Mouse (Mus musculus) intestine, postnatal 0 days (tissue): ENCODE measurements around the gene Flot1. TPM values are rescaled to one million over a fixed set of nuclear protein-coding genes. Genes with fewer than 3 reads are reported as not detected.

Experiments
- ATAC-seq: fragments of 200-750 bp; cut with Nextera tagmentation; 2 replicates; pipeline ENCODE4 v1.8.0; 2017; ENCODE audit warnings: mild to moderate bottlenecking, moderate TSS enrichment, moderate library complexity
- H3K27ac ChIP-seq: fragments of 300-500 bp; sonication (generic); 2 replicates; pipeline ENCODE4 v1.5.1; 2014; ENCODE audit warnings: mild to moderate bottlenecking, low read depth, low read length, moderate library complexity
- H3K27me3 ChIP-seq: fragments of 300-500 bp; sonication (generic); replicated peaks from 2 replicates; pipeline ENCODE4 v1.6.1; 2014; ENCODE audit warnings: low read length, mixed read lengths; ENCODE audit not compliant: control insufficient read depth, insufficient read depth
- H3K36me3 ChIP-seq: fragments of 300-500 bp; sonication (generic); 2 replicates; pipeline ENCODE4 v1.6.1; 2014; ENCODE audit warnings: mild to moderate bottlenecking, moderate library complexity; ENCODE audit not compliant: control insufficient read depth, insufficient read depth
- H3K4me1 ChIP-seq: fragments of 300-500 bp; sonication (generic); replicated peaks from 2 replicates; pipeline ENCODE4 v1.6.1; 2014; ENCODE audit warnings: antibody characterized with exemption, low read length, mixed read lengths; ENCODE audit not compliant: control insufficient read depth, insufficient read depth
- H3K4me2 ChIP-seq: fragments of 300-500 bp; sonication (generic); replicated peaks from 2 replicates; pipeline ENCODE4 v1.6.1; 2014; ENCODE audit warnings: low read depth, mild to moderate bottlenecking, moderate library complexity
- H3K4me3 ChIP-seq: fragments of 300-500 bp; sonication (generic); 2 replicates; pipeline ENCODE4 v1.5.1; 2014; ENCODE audit warnings: low read depth, low read length
- H3K9ac ChIP-seq: fragments of 300-500 bp; sonication (generic); 2 replicates; pipeline ENCODE4 v1.6.1; 2014; ENCODE audit warnings: mild to moderate bottlenecking, low read depth, low read length
- H3K9me3 ChIP-seq: fragments of 300-500 bp; sonication (generic); 2 replicates; pipeline ENCODE4 v1.6.1; 2016; ENCODE audit warnings: mixed run types; ENCODE audit not compliant: control insufficient read depth
- CTCF ChIP-seq: sonication (generic); IDR thresholded peaks from 2 replicates; pipeline ENCODE4 v1.5.1; 2016; ENCODE audit warnings: low read depth, mild to moderate bottlenecking, control low read depth, antibody characterized with exemption, moderate library complexity
- WGBS: fragments of 180-500 bp; shearing (Covaris S2); extraction: QIAGEN DNeasy Blood & Tissue Kit; methylation state at CpG from one replicate; pipeline ENCODE4 v1.1.7; 2014; 5-methylcytosine and 5-hydroxymethylcytosine counted together
- polyA plus RNA-seq: library from polyadenylated mRNA; unstranded; fragments of >200 nt; fragmentation: Nextera tagmentation; extraction: Ambion mirVana; gene quantifications from 2 replicates; pipeline ENCODE4 v1.2.1, GENCODE M21; 2015

Gene Flot1
- polyA plus RNA-seq, 1 experiment from 2014 or later = 56.4 TPM

DNA sequence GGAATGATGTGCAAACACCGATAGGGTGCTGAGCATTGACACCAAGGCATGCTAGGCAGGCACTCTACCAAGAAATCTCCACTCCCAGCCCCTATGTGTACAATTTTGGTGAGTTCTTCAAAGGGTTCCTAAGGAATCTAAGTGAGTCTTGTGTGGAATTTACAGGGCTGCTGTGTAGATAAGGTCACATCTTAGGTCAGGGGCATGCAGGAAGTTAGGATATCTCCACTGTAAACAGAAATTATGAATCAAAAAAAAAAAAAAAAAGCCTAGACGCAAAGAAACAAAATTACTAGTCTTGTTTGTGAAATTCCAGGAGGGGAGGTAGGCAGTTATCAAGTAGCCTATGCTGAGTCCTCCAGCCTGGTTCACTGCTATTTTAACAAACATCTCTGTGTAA is 30.2 kb upstream of the Flot1 start:
- Histone ChIP-seq H3K9ac (no peak overlapping the region), H3K27me3 (no peaks in the 10 kb centered on the region), H3K4me3 (no peak overlapping the region), H3K4me1 (no peaks in the 10 kb centered on the region), H3K9me3 (no peaks in the 10 kb centered on the region), H3K36me3 (no peaks in the 10 kb centered on the region), H3K4me2 (no peak overlapping the region), H3K27ac (no peak overlapping the region)
- no peak for ATAC-seq
- WGBS = 61% methylated on average over 2 of the region's 2 CpGs
- no peak for TF ChIP-seq CTCF

DNA sequence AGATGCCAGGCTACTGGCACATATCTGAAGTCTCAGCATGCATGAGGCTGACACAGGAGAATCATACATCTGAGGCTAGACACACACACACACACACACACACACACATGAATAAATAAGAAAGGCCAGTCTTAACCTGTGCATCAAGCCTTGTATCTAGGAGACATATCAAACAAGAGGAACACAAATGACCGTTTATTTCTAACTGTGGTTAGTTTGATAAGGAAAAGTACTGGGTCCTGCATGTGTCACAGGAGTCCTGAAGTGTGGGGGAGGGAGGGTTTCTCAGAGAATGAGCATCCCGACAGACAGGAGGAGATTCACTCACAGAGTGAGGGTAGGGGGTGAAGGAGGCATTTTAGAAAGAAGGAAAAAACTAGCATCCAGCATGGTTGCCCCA is 27.9 kb upstream of the Flot1 start:
- TF ChIP-seq CTCF = no peak
- no peaks in the 10 kb centered on the region for H3K9me3 ChIP-seq
- H3K4me2 ChIP-seq = no peak overlapping the region
- H3K27ac ChIP-seq = no peak overlapping the region
- ATAC-seq = no peak
- H3K27me3 ChIP-seq = no peaks in the 10 kb centered on the region
- H3K9ac ChIP-seq = no peak overlapping the region
- H3K4me1 ChIP-seq = no peaks in the 10 kb centered on the region
- no peak overlapping the region for H3K4me3 ChIP-seq
- H3K36me3 ChIP-seq = no peaks in the 10 kb centered on the region
- WGBS = 38% methylated on average over 2 of the region's 2 CpGs

DNA sequence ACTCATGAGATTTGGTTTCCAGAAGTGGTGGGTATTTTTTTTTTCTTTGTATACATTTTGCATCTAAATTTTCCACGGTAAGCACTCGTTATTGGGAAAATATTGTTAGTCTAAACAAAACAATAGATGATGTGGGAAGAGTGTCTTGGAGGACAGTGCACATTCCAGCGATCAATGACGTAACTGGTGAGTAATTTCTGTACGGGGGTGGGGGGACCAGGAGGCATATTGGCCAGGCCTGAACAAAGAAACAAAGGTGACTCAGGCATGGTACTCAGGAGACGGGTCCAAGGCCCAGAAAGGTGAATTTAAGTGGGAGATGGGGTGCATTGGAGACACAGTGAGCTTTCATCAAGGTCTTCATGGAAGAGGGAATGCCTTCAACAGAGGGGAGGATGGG is 27.4 kb upstream of the Flot1 start:
- Histone ChIP-seq H3K9me3 (no peaks in the 10 kb centered on the region), H3K9ac (no peak overlapping the region), H3K36me3 (no peaks in the 10 kb centered on the region), H3K4me1 (no peaks in the 10 kb centered on the region), H3K27me3 (no peaks in the 10 kb centered on the region), H3K4me2 (no peak overlapping the region), H3K4me3 (no peak overlapping the region), H3K27ac (no peak overlapping the region)
- ATAC-seq = no peak
- WGBS = 72% methylated on average over 6 of the region's 6 CpGs
- no peak for TF ChIP-seq CTCF

DNA sequence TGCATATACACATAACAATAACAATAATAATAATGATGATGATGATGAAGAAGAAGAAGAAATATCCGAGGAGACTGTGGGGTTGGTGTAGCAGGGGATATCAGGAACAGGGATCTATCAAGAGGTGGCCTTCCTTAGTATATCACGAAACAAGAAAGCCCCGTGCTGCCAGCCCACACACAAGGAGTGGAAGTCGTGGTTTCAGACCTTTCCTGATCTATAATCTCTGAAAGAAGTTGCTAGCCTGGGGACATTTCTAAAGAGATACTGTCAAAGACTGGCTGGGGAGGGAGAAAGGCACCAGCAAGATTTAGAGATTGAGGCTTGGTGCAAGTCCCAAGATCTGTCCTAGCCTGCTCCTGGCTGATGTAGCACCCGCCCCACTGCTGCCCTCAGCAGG is 26.2 kb upstream of the Flot1 start:
- Histone ChIP-seq H3K4me1 (no peaks in the 10 kb centered on the region), H3K27ac (no peak overlapping the region), H3K27me3 (no peaks in the 10 kb centered on the region), H3K4me2 (no peak overlapping the region), H3K36me3 (no peaks in the 10 kb centered on the region), H3K9me3 (no peaks in the 10 kb centered on the region), H3K9ac (no peak overlapping the region), H3K4me3 (no peak overlapping the region)
- ATAC-seq = no peak
- TF ChIP-seq CTCF = no peak
- WGBS = 81% methylated on average over 5 of the region's 5 CpGs

DNA sequence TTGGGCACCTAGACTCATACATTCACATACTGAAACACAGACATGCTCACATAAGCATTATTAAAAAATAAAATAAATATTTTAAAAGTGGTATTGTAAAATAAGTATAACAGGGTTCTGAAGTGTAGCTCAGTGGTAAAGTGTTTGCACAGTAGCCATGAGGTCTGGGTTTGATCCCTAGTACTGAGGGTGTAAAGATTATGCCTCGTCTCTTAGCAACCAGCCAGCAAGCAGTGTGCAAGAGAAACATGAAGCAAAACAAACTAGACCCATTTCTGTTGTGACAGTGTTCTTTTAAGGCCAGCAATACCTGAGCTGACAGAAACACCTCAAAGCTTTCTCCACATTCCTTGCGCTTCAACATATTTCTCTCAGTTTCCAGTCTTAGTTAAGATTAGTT is 22.1 kb upstream of the Flot1 start:
- WGBS = 65% methylated on average over 2 of the region's 2 CpGs
- no peaks in the 10 kb centered on the region for H3K27me3 ChIP-seq
- no peak overlapping the region for H3K4me2 ChIP-seq
- H3K4me1 ChIP-seq = no peaks in the 10 kb centered on the region
- no peak overlapping the region for H3K9ac ChIP-seq
- ATAC-seq = no peak
- no peak overlapping the region for H3K4me3 ChIP-seq
- H3K36me3 ChIP-seq = no peaks in the 10 kb centered on the region
- H3K27ac ChIP-seq = no peak overlapping the region
- H3K9me3 ChIP-seq = no peaks in the 10 kb centered on the region
- TF ChIP-seq CTCF = no peak

DNA sequence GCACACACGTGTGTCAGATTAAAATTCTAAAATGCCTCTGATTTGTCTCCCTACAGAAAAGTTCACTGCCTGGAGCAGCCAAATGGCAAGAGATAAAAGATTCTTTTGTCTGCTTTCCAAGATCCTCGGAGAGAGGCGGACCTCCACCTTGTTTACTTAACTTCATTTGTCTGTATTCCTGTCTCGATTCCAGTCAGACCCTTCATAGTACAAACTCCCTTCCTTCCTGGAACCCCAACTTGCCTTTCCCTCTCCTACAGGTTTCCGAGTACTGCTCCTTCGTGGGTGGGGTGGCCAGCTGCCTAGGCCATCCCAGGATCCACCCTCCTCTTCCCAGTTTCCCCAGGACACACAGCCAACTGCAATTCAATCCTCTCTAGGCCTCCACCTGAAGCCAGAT is 20.0 kb upstream of the Flot1 start:
- Histone ChIP-seq H3K27me3 (no peaks in the 10 kb centered on the region), H3K4me3 (no peak overlapping the region), H3K9me3 (no peaks in the 10 kb centered on the region), H3K36me3 (no peaks in the 10 kb centered on the region), H3K27ac (no peak overlapping the region), H3K9ac (no peak overlapping the region), H3K4me2 (no peak overlapping the region), H3K4me1 (no peaks in the 10 kb centered on the region)
- 44% methylated on average over 6 of the region's 6 CpGs for WGBS
- no peak for TF ChIP-seq CTCF
- ATAC-seq = no peak

DNA sequence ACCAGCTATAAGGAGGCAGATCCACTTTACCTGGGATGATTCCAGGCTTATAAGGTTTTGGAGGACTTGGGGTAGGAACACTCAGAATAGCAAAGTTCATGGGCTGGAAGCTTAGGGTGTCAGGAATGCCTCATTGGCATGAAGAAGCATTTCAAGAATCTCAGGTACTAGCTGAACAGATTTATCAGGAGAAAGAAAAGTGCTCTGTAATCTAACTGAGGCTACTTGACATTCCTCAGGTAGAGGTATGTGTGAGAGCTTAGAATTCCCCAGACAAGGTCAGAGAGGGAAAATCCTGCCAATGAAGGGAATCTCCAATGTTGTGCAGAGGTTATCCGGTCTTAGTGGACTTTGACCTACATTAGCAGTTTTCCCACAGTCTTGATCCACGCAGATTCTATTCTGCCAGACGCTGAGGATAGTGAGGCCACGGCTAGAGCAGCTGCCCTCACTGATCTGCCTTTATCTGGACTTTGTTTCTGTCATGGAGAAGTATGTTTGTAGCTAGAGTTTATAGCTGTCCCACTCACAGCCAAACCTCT is 19.1 kb upstream of the Flot1 start:
- Histone ChIP-seq H3K4me3 (no peak overlapping the region), H3K4me2 (no peak overlapping the region), H3K9ac (no peak overlapping the region), H3K9me3 (no peaks in the 10 kb centered on the region), H3K27me3 (no peaks in the 10 kb centered on the region), H3K36me3 (no peaks in the 10 kb centered on the region), H3K27ac (no peak overlapping the region), H3K4me1 (no peaks in the 10 kb centered on the region)
- peak; percentile 47; the same call in 1 of the 2 replicates for ATAC-seq
- TF ChIP-seq CTCF = no peak
- WGBS = 21% methylated on average over 4 of the region's 4 CpGs
